Mouse (Mus musculus): ENCODE measurements around the gene Lix1l. TPM values are rescaled to one million over a fixed set of nuclear protein-coding genes. Genes with fewer than 3 reads are reported as not detected.

Lix1l gene
- polyA plus RNA-seq, 1 experiment, result 86.8 TPM

DNA sequence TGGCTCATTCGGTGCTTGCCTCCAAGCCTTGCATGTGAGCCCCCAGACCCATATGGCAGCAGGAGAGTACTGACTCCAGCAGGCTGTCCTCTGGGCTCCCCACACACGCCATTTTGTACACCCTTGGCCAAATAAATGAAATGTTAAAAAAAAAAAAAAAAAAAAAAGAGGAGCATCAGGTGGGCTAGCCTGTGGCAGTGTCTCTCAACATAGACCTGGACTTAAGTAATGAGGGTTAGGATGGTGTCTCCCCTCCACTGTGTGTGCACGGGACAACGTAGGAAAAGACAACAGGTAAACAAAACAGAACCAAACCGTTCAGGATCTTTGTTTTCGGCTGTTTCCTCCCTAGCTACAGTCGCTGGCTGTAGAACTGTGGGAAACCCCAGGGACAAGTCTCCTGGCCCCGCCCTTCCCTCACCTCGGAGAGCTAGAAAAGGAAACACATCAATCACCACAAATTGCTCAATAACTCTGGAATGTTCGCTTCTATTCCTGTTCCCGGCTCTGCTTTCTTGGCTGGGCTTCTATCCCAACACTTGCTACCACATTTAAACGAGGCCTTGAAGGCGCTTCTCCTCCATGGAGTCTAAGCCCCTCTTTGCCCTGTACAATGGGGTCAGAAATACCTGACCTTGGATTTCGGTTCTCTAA, 24.8 kb upstream of the Lix1l start:
- TF ChIP-seq POLR2A (IDR thresholded peaks at IDR 0.05; ENCODE audit: borderline replicate concordance, extremely low read depth, insufficient read depth, insufficient read length, poor library complexity, severe bottlenecking) (no peak), CTCF (IDR thresholded peaks at IDR 0.05; ENCODE audit: borderline replicate concordance, extremely low read depth, insufficient read depth, insufficient read length) (no peak)
- no peak for DNase-seq (ENCODE audit: low read depth)

- DNase-seq (ENCODE audit: low read depth), result peak; percentile 92
- TF ChIP-seq POLR2A (IDR thresholded peaks at IDR 0.05; ENCODE audit: borderline replicate concordance, extremely low read depth, insufficient read depth, insufficient read length, poor library complexity, severe bottlenecking) (no peak), CTCF (IDR thresholded peaks at IDR 0.05; ENCODE audit: borderline replicate concordance, extremely low read depth, insufficient read depth, insufficient read length) (no peak)
Observed at GRCm38 (mm10) chr3:96576690-96577541, 24.0 kb upstream of the Lix1l start, which contains the start of gene Gm16253. Gm16253 (plus strand) TSS chr3:96576984.

DNA sequence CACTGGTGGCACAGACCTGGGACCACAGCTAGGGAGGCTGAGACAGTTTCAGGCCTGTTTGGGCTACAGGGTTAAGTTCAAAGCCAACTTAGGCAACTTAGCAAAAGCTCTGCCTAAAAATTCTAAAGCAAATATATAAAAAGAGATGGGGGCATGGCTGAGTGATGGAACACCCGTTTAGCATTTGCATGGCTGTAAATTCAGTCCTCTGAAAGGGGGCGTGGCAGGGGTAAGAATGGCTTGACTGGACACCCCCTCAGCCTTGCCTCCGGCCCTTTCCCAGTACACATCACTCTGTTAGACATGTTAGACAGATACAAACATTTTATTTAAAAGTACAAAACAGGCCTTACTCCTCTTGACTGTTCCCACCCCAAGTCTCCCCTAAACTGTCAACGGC, 23.4 kb upstream of the Lix1l start:
- TF ChIP-seq CTCF (IDR thresholded peaks at IDR 0.05; ENCODE audit: borderline replicate concordance, extremely low read depth, insufficient read depth, insufficient read length), result no peak
- no peak for TF ChIP-seq POLR2A (IDR thresholded peaks at IDR 0.05; ENCODE audit: borderline replicate concordance, extremely low read depth, insufficient read depth, insufficient read length, poor library complexity, severe bottlenecking)
- no peak for DNase-seq (ENCODE audit: low read depth)

- no peak for TF ChIP-seq POLR2A (IDR thresholded peaks at IDR 0.05; ENCODE audit: borderline replicate concordance, extremely low read depth, insufficient read depth, insufficient read length, poor library complexity, severe bottlenecking)
- no peak for DNase-seq (ENCODE audit: low read depth)
Observed at GRCm38 (mm10) chr3:96578561-96579238, 22.2 kb upstream of the Lix1l start.

- TF ChIP-seq POLR2A (IDR thresholded peaks at IDR 0.05; ENCODE audit: borderline replicate concordance, extremely low read depth, insufficient read depth, insufficient read length, poor library complexity, severe bottlenecking), result no peak
- TF ChIP-seq CTCF (IDR thresholded peaks at IDR 0.05; ENCODE audit: borderline replicate concordance, extremely low read depth, insufficient read depth, insufficient read length), result no peak
- no peak for DNase-seq (ENCODE audit: low read depth)
Observed at GRCm38 (mm10) chr3:96579239-96579750, 21.7 kb upstream of the Lix1l start.

DNA sequence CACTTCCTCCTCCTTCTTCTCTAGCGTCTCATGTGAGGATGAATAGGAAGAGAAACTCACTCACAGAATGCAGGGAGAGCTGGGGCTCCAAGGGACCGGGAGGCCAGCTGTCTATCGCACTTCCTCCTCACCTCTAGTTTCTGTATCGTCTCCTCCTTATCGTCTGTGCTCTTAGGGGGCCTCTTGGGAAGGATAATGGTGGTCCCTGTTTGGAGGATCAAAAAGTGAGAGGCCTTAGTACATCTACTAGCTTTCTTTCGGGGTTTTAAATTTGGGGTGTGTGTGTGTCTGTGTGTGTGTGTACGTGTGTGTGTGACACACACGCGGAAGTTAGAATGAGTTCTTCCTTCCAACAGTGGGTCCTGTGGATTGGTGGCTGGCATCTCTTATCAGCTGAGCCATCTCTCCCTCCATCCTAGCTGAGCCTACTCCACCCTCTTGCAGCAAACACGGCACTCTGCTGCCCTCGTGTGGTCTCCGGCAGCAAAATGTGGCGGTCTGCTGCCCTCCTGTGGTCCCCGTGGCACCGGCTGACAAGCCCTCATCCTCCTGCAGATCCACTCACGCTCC, 21.0 kb upstream of the Lix1l start:
- TF ChIP-seq POLR2A (IDR thresholded peaks at IDR 0.05; ENCODE audit: borderline replicate concordance, extremely low read depth, insufficient read depth, insufficient read length, poor library complexity, severe bottlenecking) (no peak), CTCF (IDR thresholded peaks at IDR 0.05; ENCODE audit: borderline replicate concordance, extremely low read depth, insufficient read depth, insufficient read length) (peak; percentile 100)
- peak; percentile 97 for DNase-seq (ENCODE audit: low read depth)

DNA sequence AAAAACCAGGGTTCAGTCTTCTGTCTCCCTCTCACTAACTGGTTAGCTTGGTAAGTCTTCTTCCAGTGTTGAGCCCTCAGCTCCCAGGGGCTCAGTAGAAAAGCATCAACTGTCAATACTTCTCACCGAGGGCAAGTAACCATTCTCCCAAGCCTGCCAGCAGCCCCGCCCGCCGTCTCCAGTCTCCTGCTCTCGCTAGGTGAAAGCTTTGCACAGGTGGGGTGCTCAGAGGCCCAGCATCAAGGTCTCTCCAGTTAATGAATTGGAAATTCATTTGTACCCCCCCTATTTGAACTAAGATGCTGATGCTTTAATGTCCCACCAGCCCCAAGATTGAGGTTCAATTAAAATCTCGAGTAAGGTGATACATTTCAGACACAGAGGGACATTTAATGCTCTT, 19.8 kb upstream of the Lix1l start:
- DNase-seq (ENCODE audit: low read depth), result no peak

DNA sequence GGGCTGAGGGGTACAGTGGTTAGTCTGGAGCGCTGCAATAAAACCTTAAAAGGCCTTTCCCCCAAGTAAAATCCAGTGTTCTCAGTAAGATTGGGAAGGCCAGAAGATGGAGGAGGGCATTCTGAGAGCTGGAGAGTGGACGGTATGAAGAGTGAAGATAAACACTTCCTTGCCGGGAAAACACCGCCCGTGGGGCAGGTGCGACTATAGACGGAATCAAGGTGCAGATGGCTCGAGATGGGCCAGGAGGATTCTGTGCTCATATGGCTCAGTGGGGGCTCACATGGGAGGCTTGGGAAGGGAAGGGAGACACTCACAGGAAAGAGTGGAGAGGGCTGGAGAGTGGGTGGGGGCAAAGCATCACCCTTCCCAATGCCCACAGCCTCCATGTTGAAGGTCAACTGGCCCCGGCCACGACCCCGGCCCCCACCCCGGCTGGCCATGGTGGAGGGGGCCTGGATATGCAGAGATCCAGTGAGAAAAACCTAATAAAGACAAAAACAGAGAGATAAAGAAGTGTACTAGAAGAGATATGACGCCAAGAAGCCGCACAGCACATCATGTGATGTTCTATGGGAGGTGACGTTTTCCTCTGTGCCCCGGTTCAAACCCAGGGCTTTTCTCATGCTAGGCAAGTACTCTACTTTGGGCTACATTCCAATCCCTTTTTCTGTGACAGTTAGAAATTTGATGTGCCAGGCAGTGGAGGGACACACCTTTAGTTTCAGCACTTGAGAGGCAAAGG, 19.0 kb upstream of the Lix1l start:
- TF ChIP-seq CTCF (IDR thresholded peaks at IDR 0.05; ENCODE audit: borderline replicate concordance, extremely low read depth, insufficient read depth, insufficient read length) (no peak), POLR2A (IDR thresholded peaks at IDR 0.05; ENCODE audit: borderline replicate concordance, extremely low read depth, insufficient read depth, insufficient read length, poor library complexity, severe bottlenecking) (no peak)
- DNase-seq (ENCODE audit: low read depth), result no peak

More for the DNA sequence above, 19.8 kb upstream of the Lix1l start:
- TF ChIP-seq CTCF (IDR thresholded peaks at IDR 0.05; ENCODE audit: borderline replicate concordance, extremely low read depth, insufficient read depth, insufficient read length) (no peak), POLR2A (IDR thresholded peaks at IDR 0.05; ENCODE audit: borderline replicate concordance, extremely low read depth, insufficient read depth, insufficient read length, poor library complexity, severe bottlenecking) (no peak)

GRCm38 (mm10) chr3:96583386-96583785, 17.6 kb upstream of the Lix1l start:
- TF ChIP-seq POLR2A (IDR thresholded peaks at IDR 0.05; ENCODE audit: borderline replicate concordance, extremely low read depth, insufficient read depth, insufficient read length, poor library complexity, severe bottlenecking) (no peak), CTCF (IDR thresholded peaks at IDR 0.05; ENCODE audit: borderline replicate concordance, extremely low read depth, insufficient read depth, insufficient read length) (no peak)
- DNase-seq (ENCODE audit: low read depth), result no peak

DNA sequence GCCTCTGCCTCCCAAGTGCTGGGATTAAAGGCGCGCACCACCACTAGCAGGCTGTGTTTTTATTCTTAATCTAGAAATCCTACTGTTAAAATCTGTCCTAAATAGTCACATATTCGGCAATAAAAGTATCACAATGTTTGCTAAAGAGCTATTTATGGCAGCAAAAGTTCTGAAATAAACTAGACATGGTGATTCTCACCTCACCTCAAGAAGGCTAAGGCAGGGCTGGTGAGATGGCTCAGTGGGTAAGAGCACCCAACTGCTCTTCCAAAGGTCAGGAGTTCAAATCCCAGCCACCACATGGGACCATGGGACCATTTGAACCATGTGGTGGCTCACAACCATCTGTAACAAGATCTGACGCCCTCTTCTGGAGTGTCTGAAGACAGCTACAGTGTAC, 10.3 kb upstream of the Lix1l start:
- TF ChIP-seq CTCF (IDR thresholded peaks at IDR 0.05; ENCODE audit: borderline replicate concordance, extremely low read depth, insufficient read depth, insufficient read length), result no peak
- no peak for TF ChIP-seq POLR2A (IDR thresholded peaks at IDR 0.05; ENCODE audit: borderline replicate concordance, extremely low read depth, insufficient read depth, insufficient read length, poor library complexity, severe bottlenecking)

More for the DNA sequence above, 10.3 kb upstream of the Lix1l start:
- DNase-seq (ENCODE audit: low read depth), result no peak
